Mouse (Mus musculus): ENCODE results near the gene Gm35549.
"Not testable (repeated sequence)": the region's sequence is repeated elsewhere in the genome, so short reads cannot be mapped to it uniquely, and the experiment has no call there.

DNA sequence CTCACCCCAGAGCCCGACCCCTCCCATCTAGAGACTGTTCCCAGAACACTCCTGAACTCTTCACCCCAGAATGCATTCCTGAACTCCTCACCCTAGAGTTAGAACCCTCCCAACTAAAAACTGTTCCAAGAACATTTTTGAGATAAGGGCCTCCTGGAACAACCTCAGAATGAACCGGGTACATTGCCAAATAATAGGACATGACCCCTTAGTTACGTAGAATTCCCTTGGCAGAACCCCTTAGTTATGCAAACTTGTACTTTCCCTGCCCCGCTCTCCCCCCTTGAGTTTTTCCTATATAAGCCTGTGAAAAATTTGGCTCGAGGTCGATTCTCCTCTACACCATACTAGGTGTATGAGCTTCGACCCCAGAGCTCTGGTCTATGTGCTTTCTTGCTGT lies 11.3 kb upstream of the Gm35549 start:
- TF ChIP-seq CTCF (IDR thresholded peaks at IDR 0.05; ENCODE audit: insufficient read depth, low read length); POLR2A (IDR thresholded peaks at IDR 0.05; ENCODE audit: borderline replicate concordance, extremely low read depth, low read depth, low read length): not testable (repeated sequence)
